Mouse (Mus musculus) midbrain, embryonic 10.5 days (tissue): Measurements from ENCODE around the gene Gm45234. TPM values are rescaled to one million over a fixed set of nuclear protein-coding genes. Genes with fewer than 3 reads are reported as not detected.

Experiments
- DNase-seq: peaks from one replicate; pipeline ENCODE4 v3.0.0-alpha.2; 2017; ENCODE audit warnings: low spot score
- H3K27ac ChIP-seq: fragments of 300-500 bp; sonication (generic); replicated peaks from 2 replicates; pipeline ENCODE4 v1.5.1; 2016; ENCODE audit warnings: mild to moderate bottlenecking
- H3K27me3 ChIP-seq: fragments of 300-500 bp; sonication (generic); 2 replicates; pipeline ENCODE4 v1.6.1; 2016; ENCODE audit warnings: low read depth, mild to moderate bottlenecking; ENCODE audit not compliant: poor library complexity, severe bottlenecking
- H3K36me3 ChIP-seq: fragments of 300-500 bp; sonication (generic); 2 replicates; pipeline ENCODE4 v1.6.1; 2016; ENCODE audit warnings: mild to moderate bottlenecking, moderate library complexity
- H3K4me1 ChIP-seq: fragments of 300-500 bp; sonication (generic); 2 replicates; pipeline ENCODE4 v1.6.1; 2016
- H3K4me3 ChIP-seq: fragments of 300-500 bp; sonication (generic); 2 replicates; pipeline ENCODE4 v1.5.1; 2016; ENCODE audit warnings: mild to moderate bottlenecking, moderate library complexity
- H3K9me3 ChIP-seq: fragments of 300-500 bp; sonication (generic); replicated peaks from 2 replicates; pipeline ENCODE4 v1.6.1; 2016; ENCODE audit warnings: mild to moderate bottlenecking
- WGBS: fragments of 180-500 bp; shearing (Covaris S2); methylation state at CpG from one replicate; pipeline ENCODE4 v1.1.7; 2016; 5-methylcytosine and 5-hydroxymethylcytosine counted together
- polyA plus RNA-seq: library from polyadenylated mRNA; unstranded; fragments of >200 nt; fragmentation: Nextera tagmentation; extraction: Ambion mirVana; gene quantifications from 2 replicates; pipeline ENCODE4 v1.2.1, GENCODE M21; 2016

Gm45234 gene
- polyA plus RNA-seq, 1 experiment from 2014 or later: not detected

- WGBS: under 1% methylated on average over 76 of the region's 76 CpGs
- H3K4me1 ChIP-seq: peaks cover 44% of the 10 kb centered on the region
- H3K27ac ChIP-seq: peak within 1 kb of the TSS; percentile 92
- DNase-seq: peak; percentile 99
- peak within 1 kb of the TSS; percentile 92 for H3K4me3 ChIP-seq
- peaks cover 74% of the 10 kb centered on the region for H3K36me3 ChIP-seq
- H3K9me3 ChIP-seq: no peaks in the 10 kb centered on the region
- H3K27me3 ChIP-seq: no peaks in the 10 kb centered on the region
Observed at GRCm38 (mm10) chr6:124711824-124712782, 43.7 kb downstream of the Gm45234 start, which contains the start of the genes Emg1 and Phb2. Gene Emg1 (minus strand): TSS chr6:124712178. Gene Phb2 (plus strand): TSS chr6:124712336.

- WGBS: 95% methylated on average over 10 of the region's 10 CpGs
- H3K36me3 ChIP-seq: peaks cover 75% of the 10 kb centered on the region
- no peak overlapping the region for H3K4me3 ChIP-seq
- no peak for DNase-seq
- H3K27me3 ChIP-seq: no peaks in the 10 kb centered on the region
- H3K9me3 ChIP-seq: no peaks in the 10 kb centered on the region
- peaks cover 29% of the 10 kb centered on the region for H3K4me1 ChIP-seq
- H3K27ac ChIP-seq: no peak overlapping the region
Observed at GRCm38 (mm10) chr6:124708289-124708889, 47.4 kb downstream of the Gm45234 start.

GRCm38 (mm10) chr6:124706061-124706627 is 49.7 kb downstream of the Gm45234 start:
- no peaks in the 10 kb centered on the region for H3K27me3 ChIP-seq
- H3K9me3 ChIP-seq: no peaks in the 10 kb centered on the region
- H3K27ac ChIP-seq: no peak overlapping the region
- peaks cover 97% of the 10 kb centered on the region for H3K36me3 ChIP-seq
- 87% methylated on average over 5 of the region's 5 CpGs for WGBS
- H3K4me1 ChIP-seq: peaks cover 19% of the 10 kb centered on the region
- H3K4me3 ChIP-seq: no peak overlapping the region
- no peak for DNase-seq

- no peaks in the 10 kb centered on the region for H3K9me3 ChIP-seq
- DNase-seq: no peak
- WGBS: 88% methylated on average over 2 of the region's 2 CpGs
- H3K4me1 ChIP-seq: peaks cover 2% of the 10 kb centered on the region
- H3K27me3 ChIP-seq: no peaks in the 10 kb centered on the region
- no peak overlapping the region for H3K4me3 ChIP-seq
- no peak overlapping the region for H3K27ac ChIP-seq
- H3K36me3 ChIP-seq: peaks cover 100% of the 10 kb centered on the region
Observed at GRCm38 (mm10) chr6:124704417-124704816, 51.4 kb downstream of the Gm45234 start.

GRCm38 (mm10) chr6:124703789-124704188 is 52.0 kb downstream of the Gm45234 start:
- no peak for DNase-seq
- H3K4me3 ChIP-seq: no peak overlapping the region
- no peaks in the 10 kb centered on the region for H3K4me1 ChIP-seq
- no peaks in the 10 kb centered on the region for H3K27me3 ChIP-seq
- peaks cover 99% of the 10 kb centered on the region for H3K36me3 ChIP-seq
- WGBS: 79% methylated on average over 7 of the region's 7 CpGs
- H3K27ac ChIP-seq: no peak overlapping the region
- no peaks in the 10 kb centered on the region for H3K9me3 ChIP-seq

GRCm38 (mm10) chr6:124702784-124703103 is 53.1 kb downstream of the Gm45234 start:
- 53% methylated on average over 3 of the region's 3 CpGs for WGBS

GRCm38 (mm10) chr6:124702102-124702783 is 53.6 kb downstream of the Gm45234 start:
- 94% methylated on average over 17 of the region's 17 CpGs for WGBS
- Histone ChIP-seq H3K4me3 (no peak overlapping the region), H3K4me1 (0 out of 2 replicates have a peak, but pooled peaks cover 4% of the 10 kb centered on the region), H3K9me3 (no peaks in the 10 kb centered on the region), H3K36me3 (peaks cover 84% of the 10 kb centered on the region), H3K27ac (no peak overlapping the region), H3K27me3 (no peaks in the 10 kb centered on the region)
- DNase-seq: no peak

More at GRCm38 (mm10) chr6:124702784-124703103, 53.1 kb downstream of the Gm45234 start:
- Histone ChIP-seq H3K4me1 (0 out of 2 replicates have a peak, but pooled peaks cover 4% of the 10 kb centered on the region), H3K36me3 (peaks cover 89% of the 10 kb centered on the region), H3K4me3 (no peak overlapping the region), H3K27me3 (no peaks in the 10 kb centered on the region), H3K27ac (no peak overlapping the region), H3K9me3 (no peaks in the 10 kb centered on the region)
- peak; percentile 61 for DNase-seq

- Histone ChIP-seq H3K9me3 (no peaks in the 10 kb centered on the region), H3K27me3 (no peaks in the 10 kb centered on the region), H3K4me1 (0 out of 2 replicates have a peak, but pooled peaks cover 4% of the 10 kb centered on the region), H3K36me3 (peaks cover 75% of the 10 kb centered on the region), H3K27ac (no peak overlapping the region), H3K4me3 (no peak overlapping the region)
- no peak for DNase-seq
- 76% methylated on average over 8 of the region's 8 CpGs for WGBS
Observed at GRCm38 (mm10) chr6:124701338-124701737, 54.5 kb downstream of the Gm45234 start.

- Histone ChIP-seq H3K9me3 (no peaks in the 10 kb centered on the region), H3K4me3 (no peak overlapping the region), H3K36me3 (peaks cover 62% of the 10 kb centered on the region), H3K27me3 (no peaks in the 10 kb centered on the region), H3K27ac (no peak overlapping the region), H3K4me1 (0 out of 2 replicates have a peak, but pooled peaks cover 4% of the 10 kb centered on the region)
- no peak for DNase-seq
- 90% methylated on average over 11 of the region's 11 CpGs for WGBS
Observed at GRCm38 (mm10) chr6:124699962-124700610, 55.7 kb downstream of the Gm45234 start.

- H3K27me3 ChIP-seq: no peaks in the 10 kb centered on the region
- no peak for DNase-seq
- peaks cover 55% of the 10 kb centered on the region for H3K36me3 ChIP-seq
- no peaks in the 10 kb centered on the region for H3K9me3 ChIP-seq
- WGBS: 90% methylated on average over 4 of the region's 4 CpGs
- no peak overlapping the region for H3K4me3 ChIP-seq
- no peak overlapping the region for H3K27ac ChIP-seq
- 0 out of 2 replicates have a peak, but pooled peaks cover 4% of the 10 kb centered on the region for H3K4me1 ChIP-seq
Observed at GRCm38 (mm10) chr6:124699366-124699765, 56.5 kb downstream of the Gm45234 start.

- no peak overlapping the region for H3K4me3 ChIP-seq
- H3K27me3 ChIP-seq: no peaks in the 10 kb centered on the region
- H3K36me3 ChIP-seq: peaks cover 49% of the 10 kb centered on the region
- no peak overlapping the region for H3K27ac ChIP-seq
- 0 out of 2 replicates have a peak, but pooled peaks cover 4% of the 10 kb centered on the region for H3K4me1 ChIP-seq
- H3K9me3 ChIP-seq: no peaks in the 10 kb centered on the region
- no peak for DNase-seq
- WGBS: 89% methylated on average over 6 of the region's 6 CpGs
Observed at GRCm38 (mm10) chr6:124698751-124699150, 57.1 kb downstream of the Gm45234 start.
